Mouse (Mus musculus) WW6 (cell line): ENCODE results near the gene Ift122.

Experiments used
- DNase-seq: peaks from one replicate; pipeline ENCODE4 v3.0.0-alpha.2; 2013; ENCODE audit warnings: low read depth, low spot score

Ift122 gene

GRCm38 (mm10) chr6:115891061-115891460, 37.8 kb downstream of the Ift122 start:
- DNase-seq, result no peak

GRCm38 (mm10) chr6:115891497-115892061, 38.3 kb downstream of the Ift122 start:
- no peak for DNase-seq

GRCm38 (mm10) chr6:115892363-115892762, 39.1 kb downstream of the Ift122 start:
- no peak for DNase-seq

- no peak for DNase-seq
Measured at GRCm38 (mm10) chr6:115896346-115896745, 43.1 kb downstream of the Ift122 start.

GRCm38 (mm10) chr6:115897117-115897516, 43.8 kb downstream of the Ift122 start:
- no peak for DNase-seq

GRCm38 (mm10) chr6:115897926-115898520, 44.8 kb downstream of the Ift122 start:
- DNase-seq, result no peak

- no peak for DNase-seq
Measured at GRCm38 (mm10) chr6:115901062-115901461, 47.8 kb downstream of the Ift122 start.

GRCm38 (mm10) chr6:115901489-115901931, 48.2 kb downstream of the Ift122 start:
- no peak for DNase-seq

- DNase-seq, result no peak
Measured at GRCm38 (mm10) chr6:115902545-115902944, 49.3 kb downstream of the Ift122 start.

- no peak for DNase-seq
Measured at GRCm38 (mm10) chr6:115905568-115905967, 52.3 kb downstream of the Ift122 start.

GRCm38 (mm10) chr6:115906455-115906854, 53.2 kb downstream of the Ift122 start:
- no peak for DNase-seq

GRCm38 (mm10) chr6:115906871-115907270, 53.6 kb downstream of the Ift122 start:
- DNase-seq, result no peak

- DNase-seq, result no peak
Measured at GRCm38 (mm10) chr6:115908421-115908982, 55.2 kb downstream of the Ift122 start.

- no peak for DNase-seq
Measured at GRCm38 (mm10) chr6:115909052-115909451, 55.8 kb downstream of the Ift122 start.

GRCm38 (mm10) chr6:115909940-115910339, 56.7 kb downstream of the Ift122 start:
- no peak for DNase-seq

- DNase-seq, result no peak
Measured at GRCm38 (mm10) chr6:115911763-115912162, 58.5 kb downstream of the Ift122 start.

- DNase-seq, result no peak
Measured at GRCm38 (mm10) chr6:115913482-115913881, 60.2 kb downstream of the Ift122 start.

- DNase-seq, result no peak
Measured at GRCm38 (mm10) chr6:115914511-115915202, 61.4 kb downstream of the Ift122 start.

- DNase-seq, result no peak
Measured at GRCm38 (mm10) chr6:115915601-115916445, 62.6 kb downstream of the Ift122 start.

- DNase-seq, result no peak
Measured at GRCm38 (mm10) chr6:115916611-115917010, 63.3 kb downstream of the Ift122 start.

- DNase-seq, result no peak
Measured at GRCm38 (mm10) chr6:115918615-115919014, 65.3 kb downstream of the Ift122 start.

- no peak for DNase-seq
Measured at GRCm38 (mm10) chr6:115919876-115920275, 66.6 kb downstream of the Ift122 start.
